Mouse (Mus musculus) right cerebral cortex, adult 2 months (tissue): ENCODE data around the gene Ptpn3.
A peak's percentile ranks its signal among the peaks of the same experiment; 100 is the strongest.

Experiments
- DNase-seq, 2 experiments: peaks; one replicate each; pipeline ENCODE4 v3.0.0; 2021 to 2022; ENCODE audit warnings: low spot score in 2 of 2

Ptpn3 gene

GRCm38 (mm10) chr4:57168277-57168676, 133.4 kb downstream of the Ptpn3 start:
- no peak for DNase-seq

DNA sequence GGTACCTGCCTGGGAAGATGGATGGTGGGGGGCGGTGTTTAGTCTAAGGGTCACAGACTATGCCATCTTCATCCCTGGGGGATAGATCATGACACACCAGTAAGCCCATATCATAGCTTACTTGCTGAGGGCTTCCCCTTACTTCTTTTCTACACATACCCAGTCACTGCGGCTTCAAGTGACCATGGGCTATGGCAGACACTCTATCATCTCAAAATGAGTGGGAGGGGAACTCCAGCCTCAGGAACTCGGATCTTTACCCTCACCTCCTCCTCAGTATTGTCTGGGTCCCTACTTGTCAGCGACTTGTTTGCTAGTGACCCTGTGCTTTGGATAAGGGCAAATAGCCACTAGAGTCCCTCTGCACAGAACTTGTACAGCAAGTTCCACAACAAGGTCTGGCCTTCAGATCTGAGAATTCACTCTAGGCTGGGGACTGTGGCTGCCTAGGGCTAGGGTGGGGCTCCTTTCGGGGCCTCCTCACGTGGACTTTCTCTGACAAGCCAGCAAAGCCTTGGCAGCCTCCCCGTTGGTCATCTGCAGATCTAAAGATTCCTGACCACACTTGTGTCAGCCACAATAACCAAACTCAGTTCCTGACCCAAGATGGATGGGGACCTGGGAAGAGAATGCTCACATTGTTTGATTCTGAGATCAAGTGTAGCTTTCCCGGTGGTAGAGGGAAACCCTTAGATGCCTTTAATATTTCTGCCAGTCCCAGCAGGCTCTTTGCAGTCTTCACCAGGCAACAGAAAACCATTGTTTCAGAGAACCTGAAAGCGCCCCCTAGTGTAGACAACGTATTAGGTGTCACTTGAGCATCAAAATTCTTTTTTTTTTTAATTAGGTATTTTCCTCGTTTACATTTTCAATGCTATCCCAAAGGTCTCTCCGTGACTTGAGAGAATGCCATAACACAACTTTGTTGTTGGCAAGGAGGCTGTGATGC, 134.4 kb downstream of the Ptpn3 start:
- DNase-seq, result no peak

- no peak for DNase-seq
These were observed 136.0 kb downstream of the Ptpn3 start for GRCm38 (mm10) chr4:57165654-57166053.

- no peak for DNase-seq
These were observed 136.9 kb downstream of the Ptpn3 start for GRCm38 (mm10) chr4:57164578-57165210.

DNA sequence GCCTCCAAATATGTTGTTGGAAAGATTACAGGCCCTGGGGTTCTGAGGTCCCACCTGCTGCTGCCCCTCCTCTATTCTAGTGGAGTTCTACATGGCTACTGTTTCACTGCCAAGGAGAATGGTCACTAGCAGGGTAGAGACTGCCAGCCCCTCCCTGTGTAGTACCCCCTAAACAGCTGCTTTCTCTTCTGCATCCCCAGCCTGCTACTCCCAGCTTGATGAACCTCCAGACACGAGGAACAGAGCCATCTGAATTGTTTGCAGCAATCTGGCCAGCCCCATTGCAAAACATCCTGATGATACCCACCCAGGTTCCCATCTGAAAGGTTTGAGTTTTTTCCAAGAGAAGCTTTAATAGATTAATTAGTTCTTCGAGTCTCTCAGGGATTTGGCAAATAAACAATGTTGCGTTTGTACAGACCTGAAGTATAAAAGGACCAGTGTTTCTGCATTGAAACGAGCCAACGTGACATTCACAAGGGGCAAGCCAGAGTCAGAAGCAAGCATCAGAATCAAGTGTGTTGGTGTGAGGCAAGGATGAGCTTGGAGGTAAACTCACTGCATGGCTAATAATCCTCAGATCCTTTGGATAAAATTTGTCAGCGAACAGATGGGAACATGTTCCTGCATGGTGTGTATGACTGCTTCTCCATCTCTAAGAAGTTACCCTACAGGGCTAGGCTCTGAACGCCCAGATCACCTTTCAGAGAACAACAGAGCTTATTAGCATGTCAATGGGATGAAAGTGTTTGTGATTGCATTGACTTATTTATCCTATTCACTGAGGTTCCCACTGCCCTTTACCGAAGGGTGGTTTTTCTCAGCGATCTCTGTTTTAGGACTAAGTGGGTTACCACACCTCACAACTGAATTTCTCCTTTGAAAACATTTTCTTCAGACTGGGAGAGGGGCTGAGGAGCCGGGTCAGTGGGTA, 138.6 kb downstream of the Ptpn3 start:
- DNase-seq, result no peak

GRCm38 (mm10) chr4:57160571-57160970, 141.1 kb downstream of the Ptpn3 start:
- DNase-seq, result no peak

DNA sequence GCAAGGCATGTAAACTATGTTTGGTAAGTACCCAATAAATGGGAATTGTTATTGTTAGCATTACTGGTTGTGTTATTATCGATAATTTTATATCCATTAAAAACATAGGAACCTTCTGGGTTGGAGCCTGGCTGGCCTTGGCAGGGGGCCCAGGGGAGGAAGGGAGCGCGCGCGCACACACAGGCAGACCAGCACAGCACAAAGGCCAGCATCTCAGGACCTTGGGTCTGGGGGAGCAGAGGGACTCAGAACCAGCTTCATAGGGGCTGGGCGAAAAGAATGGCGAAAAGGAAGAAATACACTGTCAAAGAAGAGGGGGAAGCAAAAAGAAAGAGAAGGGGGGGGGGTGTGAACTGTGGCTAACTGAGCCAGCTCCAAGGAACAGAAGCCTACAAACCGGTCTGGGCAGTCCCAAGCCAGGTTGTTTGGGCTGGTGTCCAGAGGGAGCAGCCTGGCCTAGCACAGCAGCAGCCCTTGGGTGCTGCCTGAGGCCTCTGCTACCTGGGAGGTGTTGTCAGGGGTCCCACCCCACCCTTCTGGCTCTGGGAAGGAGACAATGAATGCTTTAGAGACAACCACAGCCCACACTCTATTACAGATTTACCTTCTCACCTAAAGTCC, 145.0 kb downstream of the Ptpn3 start:
- DNase-seq, result no peak

DNA sequence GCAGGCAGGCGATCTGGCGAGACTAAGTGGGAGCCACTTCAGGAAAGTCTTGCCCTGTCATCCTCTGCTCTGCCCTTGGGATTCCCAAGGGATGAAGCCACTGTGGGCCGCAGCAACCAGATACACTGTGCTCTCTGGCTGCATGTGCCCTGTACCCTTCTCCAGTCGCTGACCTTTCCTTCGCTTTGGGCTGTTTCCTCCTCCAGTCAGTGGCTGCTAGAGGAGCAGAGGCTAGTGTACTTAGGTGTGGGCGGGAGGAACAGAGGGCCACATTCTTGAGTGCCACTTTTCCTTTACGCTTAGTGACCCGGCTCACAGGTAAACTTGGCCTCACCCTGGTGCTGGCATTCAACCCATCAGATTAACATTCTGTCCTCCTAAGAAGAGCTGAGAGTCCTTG, 147.8 kb downstream of the Ptpn3 start:
- DNase-seq, result no peak

DNA sequence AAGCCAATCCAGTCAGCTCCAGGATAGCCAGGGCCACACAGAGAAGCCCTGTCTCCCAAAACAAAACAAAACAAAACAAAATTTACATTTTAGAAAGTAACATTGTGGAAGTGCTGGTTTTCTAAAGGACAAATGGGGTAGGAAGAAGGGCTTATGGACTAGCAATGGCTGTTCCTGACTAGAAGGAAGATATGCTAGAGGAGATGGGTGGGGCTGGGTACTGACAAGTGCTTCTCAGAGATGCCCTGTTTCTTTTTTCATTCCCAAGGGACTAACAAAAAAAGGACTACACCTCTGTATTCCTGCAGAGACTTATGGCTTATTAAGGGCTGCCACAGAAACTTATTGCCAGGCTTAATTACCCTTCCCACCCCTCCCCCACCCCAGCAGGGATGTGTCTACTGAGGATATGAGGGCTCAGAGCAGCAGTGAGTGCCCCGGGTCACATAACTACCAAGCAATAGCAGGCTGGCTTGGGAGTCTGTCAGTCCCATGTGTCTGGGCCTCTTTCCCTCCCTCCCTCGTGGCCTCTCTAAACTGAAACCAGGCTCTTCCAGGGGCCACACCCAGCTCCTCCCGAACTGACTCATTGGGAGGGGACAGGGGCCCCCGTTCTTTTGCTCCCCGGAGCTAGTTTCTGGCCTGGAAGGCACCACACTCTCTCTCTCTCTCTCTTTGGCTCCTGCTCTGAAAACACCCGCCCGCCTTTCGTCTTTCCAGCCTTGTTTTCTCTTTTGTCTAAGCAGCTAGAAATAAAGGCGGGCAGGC, 148.4 kb downstream of the Ptpn3 start:
- no peak for DNase-seq

GRCm38 (mm10) chr4:57148182-57148581, 153.5 kb downstream of the Ptpn3 start:
- no peak for DNase-seq

DNA sequence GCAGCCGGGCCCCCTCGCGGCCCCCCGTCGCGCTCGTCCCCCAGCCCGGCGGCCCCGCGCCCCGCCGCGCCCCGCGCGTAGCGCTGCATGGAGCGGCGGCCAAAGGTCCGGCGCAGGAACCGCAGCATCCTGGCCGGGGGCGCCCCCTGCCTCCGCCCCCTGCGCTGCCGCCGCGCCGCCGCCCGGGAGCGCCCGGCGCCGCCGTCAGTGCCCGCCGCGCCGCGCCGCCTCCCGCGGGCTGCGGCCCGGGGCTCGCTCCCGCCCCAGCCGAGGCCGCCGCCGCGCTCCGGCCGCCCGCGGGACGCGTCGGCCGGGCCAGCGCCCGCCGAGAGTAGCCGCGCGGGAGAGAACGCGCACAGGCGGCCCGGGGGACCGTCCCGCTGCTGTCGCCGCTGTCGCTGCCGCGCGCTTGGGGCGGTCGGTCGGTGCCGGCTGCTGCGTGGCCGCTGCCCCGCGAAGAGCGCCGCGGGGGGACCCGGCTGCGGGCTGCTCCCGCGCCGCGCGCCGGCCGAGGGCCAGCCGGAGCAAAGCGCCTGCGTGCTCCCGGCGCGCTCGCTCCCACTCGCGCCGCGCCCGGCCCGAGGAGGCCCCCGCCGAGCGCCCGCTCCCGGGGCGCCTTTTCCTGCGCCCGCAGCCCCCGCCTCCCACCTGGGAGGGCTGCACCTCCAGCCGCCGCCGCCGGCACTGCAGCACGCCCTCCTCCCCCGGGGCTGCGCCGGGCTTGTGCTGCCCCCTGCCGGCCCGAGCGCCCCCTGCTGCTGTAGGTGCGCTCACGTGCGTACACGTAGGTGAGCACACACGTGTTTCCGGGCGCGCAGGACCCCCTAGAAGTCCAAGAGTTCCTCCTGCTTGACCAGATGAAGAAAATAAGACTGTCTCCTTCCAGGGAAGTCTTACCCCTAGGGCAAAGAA, 158.4 kb downstream of the Ptpn3 start, which contains the start of gene Epb41l4b:
Gene Epb41l4b, minus strand, starts transcription at position 412 of the 912 bp plus-strand sequence.
- DNase-seq, result peak; percentile 74 to 84

DNA sequence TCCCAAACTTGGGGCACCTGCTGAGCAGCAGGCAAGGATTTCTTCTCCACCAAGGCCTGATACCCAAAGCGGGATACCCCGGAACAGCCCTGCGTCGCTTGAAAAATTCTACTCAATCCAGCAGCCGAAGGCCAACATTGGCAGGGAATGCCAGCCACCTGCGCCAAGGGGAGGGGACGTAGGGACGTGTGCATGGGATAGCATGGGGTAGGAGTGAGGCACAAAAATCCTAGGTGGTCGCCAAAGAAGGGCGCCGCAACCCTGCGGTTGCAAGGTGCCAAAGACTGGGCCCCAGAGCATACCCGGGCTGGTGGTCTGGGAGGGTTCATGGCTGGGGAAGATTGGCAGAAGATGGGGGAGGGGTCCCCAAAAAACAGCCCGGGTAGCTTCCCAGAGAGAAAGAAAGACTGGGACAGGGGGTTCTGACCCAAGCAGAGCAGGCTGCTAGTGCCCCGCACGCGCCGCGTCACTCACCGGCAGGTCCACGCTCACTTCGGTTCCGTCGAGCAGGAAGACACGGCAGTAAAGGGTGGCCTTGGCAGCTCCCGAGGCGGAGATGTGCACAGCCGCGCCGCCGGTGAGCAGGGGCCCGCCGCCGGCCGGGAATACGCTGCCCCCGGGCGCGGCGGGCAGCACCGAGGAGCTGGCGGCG, 159.1 kb downstream of the Ptpn3 start:
- DNase-seq, result no peak

- DNase-seq, result peak in 1 of 2 experiments; percentile 30
These were observed 159.7 kb downstream of the Ptpn3 start for GRCm38 (mm10) chr4:57141908-57142361.

- peak; percentile 37 to 44 for DNase-seq
These were observed 160.5 kb downstream of the Ptpn3 start for GRCm38 (mm10) chr4:57140992-57141717.
